Mouse (Mus musculus): ENCODE results near the gene Msi2. TPM values are rescaled to one million over a fixed set of nuclear protein-coding genes. Genes with fewer than 3 reads are reported as not detected.
A peak's percentile ranks its signal among the peaks of the same experiment; 100 is the strongest.

Msi2 gene
- total RNA-seq, 2 experiments from 2014 or later: 186 to 195 TPM

GRCm38 (mm10) chr11:88441871-88442740 is 276.2 kb downstream of the Msi2 start:
- DNase-seq: no peak

GRCm38 (mm10) chr11:88438659-88439058 is 279.7 kb downstream of the Msi2 start:
- DNase-seq: no peak

GRCm38 (mm10) chr11:88436596-88436995 is 281.7 kb downstream of the Msi2 start:
- DNase-seq: no peak

- DNase-seq: no peak
Observed at GRCm38 (mm10) chr11:88435543-88435942, 282.8 kb downstream of the Msi2 start.

- no peak for DNase-seq
Observed at GRCm38 (mm10) chr11:88431363-88432269, 286.7 kb downstream of the Msi2 start.

- no peak for DNase-seq
Observed at GRCm38 (mm10) chr11:88430292-88430691, 288.0 kb downstream of the Msi2 start.

- DNase-seq: no peak
Observed at GRCm38 (mm10) chr11:88429680-88430079, 288.6 kb downstream of the Msi2 start.

GRCm38 (mm10) chr11:88425631-88426101 is 292.6 kb downstream of the Msi2 start:
- DNase-seq: peak; percentile 53

- no peak for DNase-seq
Observed at GRCm38 (mm10) chr11:88424034-88424767, 294.1 kb downstream of the Msi2 start.

- no peak for DNase-seq
Observed at GRCm38 (mm10) chr11:88421057-88421578, 297.2 kb downstream of the Msi2 start.

GRCm38 (mm10) chr11:88419657-88420366 is 298.5 kb downstream of the Msi2 start:
- no peak for DNase-seq

- DNase-seq: no peak
Observed at GRCm38 (mm10) chr11:88419064-88419463, 299.2 kb downstream of the Msi2 start.

- no peak for DNase-seq
Observed at GRCm38 (mm10) chr11:88414157-88414870, 304.0 kb downstream of the Msi2 start.

GRCm38 (mm10) chr11:88412423-88413094 is 305.8 kb downstream of the Msi2 start:
- DNase-seq: peak; percentile 73

- DNase-seq: no peak
Observed at GRCm38 (mm10) chr11:88408305-88408704, 310.0 kb downstream of the Msi2 start.

- no peak for DNase-seq
Observed at GRCm38 (mm10) chr11:88406408-88406915, 311.9 kb downstream of the Msi2 start.

GRCm38 (mm10) chr11:88404816-88405613 is 313.3 kb downstream of the Msi2 start:
- peak; percentile 25 for DNase-seq

GRCm38 (mm10) chr11:88404247-88404677 is 314.1 kb downstream of the Msi2 start:
- no peak for DNase-seq

GRCm38 (mm10) chr11:88402290-88402689 is 316.0 kb downstream of the Msi2 start:
- DNase-seq: no peak
